Mouse (Mus musculus) G1E-ER4 (cell line): ENCODE data around the gene Tmem63a. TPM values are rescaled to one million over a fixed set of nuclear protein-coding genes. Genes with fewer than 3 reads are reported as not detected.

Source experiments
- GATA1 ChIP-seq: IDR thresholded peaks from one replicate; pipeline ENCODE4 v1.8.0; 2012; ENCODE audit warnings: low read length, inconsistent platforms
- polyA plus RNA-seq: library from polyadenylated mRNA; stranded (reverse); fragments of >175 nt; gene quantifications from 2 replicates; pipeline ENCODE4 v1.2.3, GENCODE M21; 2012

The Tmem63a gene
- polyA plus RNA-seq, 1 experiment = 8.3 TPM

DNA sequence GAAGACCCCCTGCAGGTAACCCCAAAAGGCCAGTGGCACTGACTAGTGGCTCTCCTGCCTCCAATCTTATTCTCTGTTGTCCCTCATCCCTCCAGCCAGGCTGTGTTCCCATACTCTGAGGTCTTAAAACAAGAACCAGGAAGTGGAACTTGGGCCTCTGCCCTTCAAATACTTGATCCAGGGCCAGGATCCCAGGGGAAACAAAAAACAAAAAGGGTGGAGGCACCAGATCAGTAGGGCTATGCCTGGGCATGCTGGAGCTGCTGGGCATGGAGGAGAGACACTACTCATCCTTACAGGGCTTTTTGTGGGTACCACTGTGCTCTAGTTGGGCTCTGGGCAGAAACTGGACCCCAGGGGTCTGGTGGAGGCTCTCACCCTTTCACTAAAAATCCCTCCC, 73.4 kb downstream of the Tmem63a start:
- TF ChIP-seq GATA1 = no peak

DNA sequence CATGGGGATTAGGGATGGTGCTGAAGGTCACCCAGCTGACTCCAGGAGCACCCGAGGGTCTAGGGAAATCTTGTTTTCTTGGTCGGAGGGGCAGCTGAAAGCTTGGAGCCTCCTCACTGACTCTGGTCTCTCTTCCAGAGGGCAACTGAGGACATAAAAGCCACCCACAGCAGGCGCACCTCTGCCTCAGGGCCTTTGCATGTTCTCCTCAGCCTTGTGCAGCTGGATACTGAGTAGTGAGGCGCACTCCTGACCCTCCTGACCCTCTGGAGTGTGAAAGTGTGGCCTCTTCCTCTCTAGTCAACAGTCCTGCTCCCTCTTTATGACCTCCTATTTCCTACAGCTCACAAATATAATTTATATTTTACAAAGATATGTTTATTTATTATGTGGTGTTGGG, 73.9 kb downstream of the Tmem63a start:
- TF ChIP-seq GATA1 = no peak

DNA sequence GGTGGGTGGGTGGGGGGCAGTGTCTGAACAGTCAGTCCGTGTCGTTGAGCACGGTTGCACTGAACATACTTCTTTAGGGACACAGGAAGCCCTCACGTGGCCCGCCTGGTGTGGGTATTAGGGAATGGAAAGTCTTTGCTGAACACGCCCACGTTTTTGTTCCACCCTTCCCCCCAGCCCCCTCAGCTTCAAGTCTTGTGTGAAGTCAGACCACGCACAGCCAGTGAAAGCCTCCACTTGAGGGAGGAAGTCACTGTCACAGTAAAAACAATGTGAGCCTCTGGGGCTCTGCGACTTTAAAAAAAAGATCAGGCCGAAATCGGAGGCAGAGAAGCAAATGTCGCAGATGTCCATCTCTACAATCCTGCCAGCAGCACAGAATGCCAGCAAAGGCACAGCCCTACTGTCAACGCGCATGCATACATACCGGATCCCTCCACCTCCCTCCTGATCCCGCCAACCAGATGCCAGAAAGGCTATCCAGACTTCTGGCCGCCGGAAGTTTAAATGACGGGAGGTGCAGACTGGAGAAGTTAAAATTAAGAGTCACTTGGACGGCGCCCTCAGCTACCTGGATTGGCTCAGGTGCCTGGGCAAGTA, 74.5 kb downstream of the Tmem63a start:
- no peak for TF ChIP-seq GATA1

DNA sequence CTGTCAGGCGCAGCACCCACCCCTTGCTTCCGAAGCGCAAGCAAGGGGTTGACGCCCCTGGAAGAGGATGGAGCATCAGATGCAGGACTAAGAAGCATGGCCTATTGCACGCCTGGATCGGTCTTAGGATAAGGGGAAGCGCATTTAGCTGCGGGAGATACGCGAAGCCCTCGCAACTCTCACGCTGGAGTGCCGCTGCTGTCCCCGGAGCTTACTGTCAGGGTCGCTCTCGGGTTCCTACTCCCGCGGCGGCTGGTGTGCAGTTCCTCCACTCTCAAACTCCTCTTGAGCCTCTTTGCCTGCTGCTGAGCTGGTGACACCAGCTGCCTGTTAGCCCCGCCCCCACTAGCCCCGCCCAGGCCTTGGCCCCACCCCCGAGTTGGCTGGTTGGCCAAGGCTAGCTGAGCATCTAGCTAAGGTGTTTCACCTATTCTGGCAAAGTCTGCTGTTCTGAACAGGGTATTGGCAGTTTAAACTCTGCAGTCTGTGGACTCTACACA, 75.1 kb downstream of the Tmem63a start:
- TF ChIP-seq GATA1 = no peak

DNA sequence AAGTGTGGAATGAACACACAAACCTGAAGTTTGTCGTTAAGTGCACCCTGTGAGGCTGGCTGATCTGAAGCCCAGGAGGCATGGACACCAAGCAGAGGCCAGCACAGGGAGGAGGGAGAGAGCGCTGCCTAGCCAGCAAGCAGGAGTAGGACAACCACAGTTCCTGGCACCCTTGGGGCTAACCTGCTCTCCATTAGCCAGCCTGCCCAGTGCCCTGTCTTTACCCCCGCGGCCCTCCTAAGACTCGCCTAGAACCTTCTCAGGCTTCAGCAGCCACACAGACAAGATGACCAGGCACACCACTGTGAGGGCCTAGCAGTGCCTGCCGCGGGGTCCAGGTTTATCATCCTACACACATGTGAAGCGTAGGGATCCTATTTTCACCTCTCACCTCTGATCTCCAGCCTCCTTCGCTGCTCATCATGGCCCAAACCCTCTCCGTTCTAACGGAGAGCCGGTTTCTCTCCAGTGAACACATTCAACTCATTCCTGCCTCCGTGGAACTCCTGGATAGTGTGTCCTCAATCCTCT, 75.8 kb downstream of the Tmem63a start:
- no peak for TF ChIP-seq GATA1

DNA sequence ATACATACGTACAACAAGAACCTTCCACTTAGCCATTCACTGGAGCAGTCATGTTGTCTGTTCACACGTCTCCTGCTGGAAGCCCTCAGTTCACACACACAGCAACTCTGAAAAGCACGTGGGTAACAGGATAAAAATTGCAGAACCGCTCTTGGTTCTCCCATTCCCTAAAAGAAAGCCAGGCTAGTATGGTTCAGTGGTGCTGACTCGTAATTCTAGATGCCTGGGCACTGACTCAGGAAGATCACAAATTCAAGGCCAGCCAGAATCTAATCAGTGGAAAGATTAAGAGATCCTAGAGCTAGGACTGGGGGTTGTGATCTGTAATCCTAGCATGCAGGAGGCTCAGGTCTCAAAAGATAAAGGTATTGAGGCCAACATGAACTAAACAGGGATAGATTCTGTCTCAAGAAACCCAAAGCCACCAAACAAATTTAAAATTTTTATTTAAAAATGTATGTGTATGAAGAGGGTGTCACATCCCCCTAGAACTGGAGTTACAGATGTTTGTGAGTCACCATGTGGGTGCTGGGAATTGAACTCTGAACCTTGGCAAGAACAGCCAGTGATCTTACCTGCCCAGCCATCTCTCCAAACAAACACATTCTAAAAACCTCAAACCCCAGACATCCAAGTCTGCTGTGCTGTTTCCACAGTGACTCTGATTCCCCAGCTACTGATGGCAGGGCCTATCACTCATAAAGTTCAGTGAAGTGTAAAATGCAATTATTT, 78.8 kb downstream of the Tmem63a start, which contains the start of gene Ephx1:
Gene Ephx1, minus strand, starts transcription at position 149 of the 732 bp plus-strand sequence.
- TF ChIP-seq GATA1 = no peak

DNA sequence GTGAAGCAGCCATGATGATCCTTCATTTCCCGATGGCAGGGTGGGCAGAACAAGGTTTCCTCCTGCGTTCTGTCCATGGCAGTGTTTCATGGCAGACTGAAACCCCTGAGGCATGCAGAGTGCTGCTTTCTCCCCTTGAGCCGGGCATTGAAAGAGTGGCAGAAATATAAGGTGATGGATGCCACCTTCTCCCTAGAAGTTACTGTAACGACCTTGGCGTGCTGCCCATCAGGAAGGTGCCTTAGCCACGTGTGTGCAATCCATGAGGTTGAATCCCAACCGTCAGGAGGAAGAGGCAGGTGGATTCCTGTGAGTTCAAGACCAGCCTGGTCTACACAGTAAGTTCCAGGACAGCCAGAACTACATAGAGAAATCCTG, 79.3 kb downstream of the Tmem63a start:
- TF ChIP-seq GATA1 = no peak

DNA sequence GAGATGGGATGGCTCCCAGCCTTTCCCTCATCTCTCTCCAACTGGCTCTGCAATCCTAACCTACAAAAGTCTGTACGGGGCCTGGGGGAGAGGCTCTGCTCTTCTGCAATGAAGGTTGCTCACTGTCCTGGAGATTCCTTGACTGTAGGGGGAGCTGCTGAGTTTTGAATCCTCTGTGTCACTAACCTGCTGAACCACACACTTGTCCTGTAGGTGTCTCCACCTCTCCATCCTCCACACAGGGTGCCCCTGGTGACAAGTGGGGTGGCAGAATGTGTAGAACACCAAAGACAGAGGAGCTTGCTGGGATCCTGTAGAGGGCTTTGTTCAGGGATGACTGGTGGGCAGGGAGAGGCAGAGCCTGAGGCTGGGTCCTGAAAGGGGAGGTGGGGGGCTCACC, 80.1 kb downstream of the Tmem63a start:
- no peak for TF ChIP-seq GATA1

Other genes starting within 250 kb of the Tmem63a start
- gene Mixl1, start 245.3 kb upstream of the Tmem63a start, polyA plus RNA-seq = not detected in 2 replicates
- gene Acbd3, start 216.3 kb upstream of the Tmem63a start, polyA plus RNA-seq = 8.2 and 10.9 TPM in 2 replicates
- gene H3f3a, start 128.4 kb upstream of the Tmem63a start, polyA plus RNA-seq = 942 and 1,350 TPM in 2 replicates
- gene Sde2, start 91.2 kb upstream of the Tmem63a start, polyA plus RNA-seq = 18.9 and 46.3 TPM in 2 replicates
- gene Lefty2, start 49.2 kb upstream of the Tmem63a start, polyA plus RNA-seq = not detected in 2 replicates
- 175 and 215 TPM in 2 replicates for gene Pycr2, start 38.1 kb upstream of the Tmem63a start, polyA plus RNA-seq
- gene Lefty1, start 7.3 kb upstream of the Tmem63a start, polyA plus RNA-seq = 0.73 and 1.9 TPM in 2 replicates
- not detected in 2 replicates for gene Ephx1, start 78.6 kb downstream of the Tmem63a start, polyA plus RNA-seq
- gene 9130409I23Rik, start 108.9 kb downstream of the Tmem63a start, polyA plus RNA-seq = not detected in 2 replicates
- gene Nvl, start 201.9 kb downstream of the Tmem63a start, polyA plus RNA-seq = 2.4 and 3.0 TPM in 2 replicates
- 7.0 and 7.1 TPM in 2 replicates for gene Cnih4, start 202.3 kb downstream of the Tmem63a start, polyA plus RNA-seq